Mouse (Mus musculus) right cerebral cortex, adult 2 months (tissue): ENCODE data around the gene Ifitm3.

Experiments
- DNase-seq, 2 experiments: peaks; one replicate each; pipeline ENCODE4 v3.0.0; 2021 to 2022; ENCODE audit warnings: low spot score in 2 of 2

The Ifitm3 gene

GRCm38 (mm10) chr7:140962733-140963132 lies 47.8 kb downstream of the Ifitm3 start:
- DNase-seq: no peak

GRCm38 (mm10) chr7:140961416-140961815 lies 49.2 kb downstream of the Ifitm3 start:
- no peak for DNase-seq

GRCm38 (mm10) chr7:140960026-140960425 lies 50.5 kb downstream of the Ifitm3 start:
- DNase-seq: no peak
